Mouse (Mus musculus) liver, adult 2 months (tissue): ENCODE measurements around the gene Cntd1. TPM values are rescaled to one million over a fixed set of nuclear protein-coding genes. Genes with fewer than 3 reads are reported as not detected.

Experiments used
- DNase-seq: peaks from one replicate; pipeline ENCODE4 v3.0.0-alpha.2; 2011; ENCODE audit warnings: low read depth, low spot score; ENCODE audit errors: extremely low read depth
- H3K27ac ChIP-seq: fragments of 200-500 bp; replicated peaks from 2 replicates; pipeline ENCODE4 v1.5.1; 2012; ENCODE audit warnings: low read depth, mild to moderate bottlenecking, control low read depth, inconsistent platforms, low read length; ENCODE audit not compliant: insufficient read depth
- H3K27me3 ChIP-seq: fragments of 200-500 bp; 2 replicates; pipeline ENCODE4 v1.6.1; 2012; ENCODE audit warnings: mild to moderate bottlenecking, moderate library complexity, low read length, inconsistent platforms; ENCODE audit not compliant: control insufficient read depth, insufficient read depth
- H3K36me3 ChIP-seq: fragments of 200-500 bp; 2 replicates; pipeline ENCODE4 v1.6.1; 2012; ENCODE audit warnings: low read length, inconsistent platforms; ENCODE audit not compliant: control insufficient read depth, insufficient read depth
- H3K4me1 ChIP-seq: fragments of 200-500 bp; 2 replicates; pipeline ENCODE4 v1.6.1; 2011; ENCODE audit warnings: low read length; ENCODE audit not compliant: control insufficient read depth, insufficient read depth
- H3K4me3 ChIP-seq: fragments of 200-500 bp; 2 replicates; pipeline ENCODE4 v1.5.1; 2011; ENCODE audit warnings: low read depth, mild to moderate bottlenecking, control low read depth, low read length, moderate library complexity; ENCODE audit not compliant: insufficient read depth
- H3K79me2 ChIP-seq: fragments of 200-500 bp; 2 replicates; pipeline ENCODE4 v1.6.1; 2012; ENCODE audit warnings: inconsistent platforms, mild to moderate bottlenecking, low read length, moderate library complexity; ENCODE audit not compliant: control insufficient read depth, insufficient read depth
- H3K9ac ChIP-seq: fragments of 200-500 bp; 2 replicates; pipeline ENCODE4 v1.6.1; 2012; ENCODE audit warnings: low read depth, mild to moderate bottlenecking, control low read depth, inconsistent platforms, low read length
- CTCF ChIP-seq: fragments of 200-500 bp; IDR thresholded peaks from 2 replicates; pipeline ENCODE4 v1.5.1; 2011; ENCODE audit warnings: low read depth, low read length, control low read depth
- POLR2A ChIP-seq: fragments of 200-500 bp; IDR thresholded peaks from 2 replicates; pipeline ENCODE4 v1.6.1; 2011; ENCODE audit warnings: low read length, control low read depth; ENCODE audit not compliant: insufficient read depth; ENCODE audit errors: extremely low read depth
- WGBS: fragments of 180-500 bp; shearing (Covaris S2); methylation state at CpG from one replicate; pipeline ENCODE4 v1.1.7; 2018; 5-methylcytosine and 5-hydroxymethylcytosine counted together
- polyA plus RNA-seq: library from polyadenylated mRNA; depleted of rRNA; stranded (reverse); fragments of >200 nt; gene quantifications from 2 replicates; pipeline ENCODE4 v1.2.3, GENCODE M21; 2012; rRNA removed
- total RNA-seq: library from RNA; depleted of rRNA; stranded (reverse); fragments of >200 nt; gene quantifications from 2 replicates; pipeline ENCODE4 v1.2.3, GENCODE M21; 2014; rRNA removed

Gene Cntd1
- total and polyA plus RNA-seq, 2 experiments = not detected

GRCm38 (mm10) chr11:101338123-101338760 lies 59.4 kb downstream of the Cntd1 start:
- Histone ChIP-seq H3K79me2 (no peaks in the 10 kb centered on the region), H3K27ac (no peak overlapping the region), H3K27me3 (no peaks in the 10 kb centered on the region), H3K9ac (no peak overlapping the region), H3K36me3 (no peaks in the 10 kb centered on the region), H3K4me1 (peaks cover 1% of the 10 kb centered on the region; the same call in 1 of the 2 replicates), H3K4me3 (no peak overlapping the region)
- DNase-seq = no peak
- TF ChIP-seq CTCF (no peak), POLR2A (no peak)
- 18% methylated on average over 9 of the region's 9 CpGs for WGBS

Other genes with a start within 250 kb of the Cntd1 start
- 22.1 and 23.6 TPM in 2 replicates for gene Naglu, start 209.0 kb upstream of the Cntd1 start, total RNA-seq
- 33.8 and 38.8 TPM in 2 replicates for gene Naglu, start 209.0 kb upstream of the Cntd1 start, polyA plus RNA-seq
- 0.27 and 0.37 TPM in 2 replicates for gene Hsd17b1, start 200.6 kb upstream of the Cntd1 start, total RNA-seq
- gene Hsd17b1, start 200.6 kb upstream of the Cntd1 start, polyA plus RNA-seq = 0.12 and 0.37 TPM in 2 replicates
- 84.0 and 89.9 TPM in 2 replicates for gene Coasy, start 196.4 kb upstream of the Cntd1 start, total RNA-seq
- 182 and 194 TPM in 2 replicates for gene Coasy, start 196.4 kb upstream of the Cntd1 start, polyA plus RNA-seq
- 33.5 and 34.4 TPM in 2 replicates for gene Mlx, start 191.7 kb upstream of the Cntd1 start, total RNA-seq
- gene Mlx, start 191.7 kb upstream of the Cntd1 start, polyA plus RNA-seq = 34.8 and 39.8 TPM in 2 replicates
- gene Psmc3ip, start 183.6 kb upstream of the Cntd1 start, total RNA-seq = 0.55 and 0.67 TPM in 2 replicates
- 0.20 and 0.39 TPM in 2 replicates for gene Psmc3ip, start 183.6 kb upstream of the Cntd1 start, polyA plus RNA-seq
- 46.2 and 46.3 TPM in 2 replicates for gene Retreg3, start 159.1 kb upstream of the Cntd1 start, total RNA-seq
- 61.2 and 61.5 TPM in 2 replicates for gene Retreg3, start 159.1 kb upstream of the Cntd1 start, polyA plus RNA-seq
- gene Tubg1, start 159.1 kb upstream of the Cntd1 start, total RNA-seq = 7.6 and 9.2 TPM in 2 replicates
- gene Tubg1, start 159.1 kb upstream of the Cntd1 start, polyA plus RNA-seq = 11.9 and 17.6 TPM in 2 replicates
- not detected in 2 replicates for gene Tubg2, start 123.1 kb upstream of the Cntd1 start, total RNA-seq
- gene Tubg2, start 123.1 kb upstream of the Cntd1 start, polyA plus RNA-seq = 0.10 and 0.17 TPM in 2 replicates
- gene Cntnap1, start 108.5 kb upstream of the Cntd1 start, total RNA-seq = 0.40 and 0.46 TPM in 2 replicates
- gene Cntnap1, start 108.5 kb upstream of the Cntd1 start, polyA plus RNA-seq = 0.87 and 0.88 TPM in 2 replicates
- gene Plekhh3, start 107.7 kb upstream of the Cntd1 start, total RNA-seq = 3.9 and 4.0 TPM in 2 replicates
- 10.5 and 11.5 TPM in 2 replicates for gene Plekhh3, start 107.7 kb upstream of the Cntd1 start, polyA plus RNA-seq
- 0.13 TPM in 1 of 2 replicates, not detected in the other for gene Ccr10, start 103.6 kb upstream of the Cntd1 start, total RNA-seq
- gene Ccr10, start 103.6 kb upstream of the Cntd1 start, polyA plus RNA-seq = 0.05 and 0.13 TPM in 2 replicates
- gene Ezh1, start 52.5 kb upstream of the Cntd1 start, total RNA-seq = 10.5 and 10.8 TPM in 2 replicates
- 7.5 and 9.2 TPM in 2 replicates for gene Ezh1, start 52.5 kb upstream of the Cntd1 start, polyA plus RNA-seq
- gene Ramp2, start 33.0 kb upstream of the Cntd1 start, total RNA-seq = 4.9 and 6.6 TPM in 2 replicates
- 16.4 and 22.5 TPM in 2 replicates for gene Ramp2, start 33.0 kb upstream of the Cntd1 start, polyA plus RNA-seq
- 35.6 and 43.8 TPM in 2 replicates for gene Vps25, start 25.3 kb upstream of the Cntd1 start, total RNA-seq
- 109 and 122 TPM in 2 replicates for gene Vps25, start 25.3 kb upstream of the Cntd1 start, polyA plus RNA-seq
- gene Wnk4, start 18.4 kb upstream of the Cntd1 start, total RNA-seq = 0.37 and 0.40 TPM in 2 replicates
- gene Wnk4, start 18.4 kb upstream of the Cntd1 start, polyA plus RNA-seq = 0.32 and 1.1 TPM in 2 replicates
- 74.7 and 96.8 TPM in 2 replicates for gene Coa3, start 102 bp downstream of the Cntd1 start, total RNA-seq
- 289 and 376 TPM in 2 replicates for gene Coa3, start 102 bp downstream of the Cntd1 start, polyA plus RNA-seq
- 43.8 and 57.8 TPM in 2 replicates for gene Becn1, start 23.3 kb downstream of the Cntd1 start, total RNA-seq
- 43.1 and 50.8 TPM in 2 replicates for gene Becn1, start 23.3 kb downstream of the Cntd1 start, polyA plus RNA-seq
- gene Psme3, start 37.2 kb downstream of the Cntd1 start, total RNA-seq = 15.8 and 16.8 TPM in 2 replicates
- 34.5 and 37.9 TPM in 2 replicates for gene Psme3, start 37.2 kb downstream of the Cntd1 start, polyA plus RNA-seq
- 0.40 and 0.46 TPM in 2 replicates for gene Aoc2, start 46.1 kb downstream of the Cntd1 start, total RNA-seq
- 0.91 and 1.7 TPM in 2 replicates for gene Aoc2, start 46.1 kb downstream of the Cntd1 start, polyA plus RNA-seq
- 0.13 and 0.18 TPM in 2 replicates for gene Aoc3, start 51.6 kb downstream of the Cntd1 start, total RNA-seq
- gene Aoc3, start 51.6 kb downstream of the Cntd1 start, polyA plus RNA-seq = 0.05 and 0.16 TPM in 2 replicates
- gene G6pc, start 88.5 kb downstream of the Cntd1 start, total RNA-seq = 121 and 144 TPM in 2 replicates
- 115 and 146 TPM in 2 replicates for gene G6pc, start 88.5 kb downstream of the Cntd1 start, polyA plus RNA-seq
- 21.3 and 22.2 TPM in 2 replicates for gene Aarsd1, start 138.6 kb downstream of the Cntd1 start, total RNA-seq
- gene Aarsd1, start 138.6 kb downstream of the Cntd1 start, polyA plus RNA-seq = 18.6 and 19.8 TPM in 2 replicates
- 0.20 and 0.65 TPM in 2 replicates for gene Gm27029, start 145.8 kb downstream of the Cntd1 start, total RNA-seq
- gene Gm27029, start 145.8 kb downstream of the Cntd1 start, polyA plus RNA-seq = 0.10 and 0.37 TPM in 2 replicates
- 2.8 and 3.1 TPM in 2 replicates for gene Rundc1, start 146.1 kb downstream of the Cntd1 start, total RNA-seq
- gene Rundc1, start 146.1 kb downstream of the Cntd1 start, polyA plus RNA-seq = 8.6 and 8.9 TPM in 2 replicates
- 0.27 and 0.46 TPM in 2 replicates for gene Ptges3l, start 146.3 kb downstream of the Cntd1 start, total RNA-seq
- 0.93 and 1.1 TPM in 2 replicates for gene Ptges3l, start 146.3 kb downstream of the Cntd1 start, polyA plus RNA-seq
- 236 and 259 TPM in 2 replicates for gene Rpl27, start 163.3 kb downstream of the Cntd1 start, total RNA-seq
- gene Rpl27, start 163.3 kb downstream of the Cntd1 start, polyA plus RNA-seq = 193 and 230 TPM in 2 replicates
- gene Ifi35, start 169.4 kb downstream of the Cntd1 start, total RNA-seq = 24.6 and 37.1 TPM in 2 replicates
- gene Ifi35, start 169.4 kb downstream of the Cntd1 start, polyA plus RNA-seq = 33.8 and 43.6 TPM in 2 replicates
- gene Rnd2, start 186.0 kb downstream of the Cntd1 start, total RNA-seq = 5.5 and 8.0 TPM in 2 replicates
- gene Rnd2, start 186.0 kb downstream of the Cntd1 start, polyA plus RNA-seq = 18.9 and 22.3 TPM in 2 replicates
- gene Vat1, start 187.2 kb downstream of the Cntd1 start, total RNA-seq = 11.0 and 11.2 TPM in 2 replicates
- 30.4 and 33.4 TPM in 2 replicates for gene Vat1, start 187.2 kb downstream of the Cntd1 start, polyA plus RNA-seq